Mouse (Mus musculus) layer of hippocampus, postnatal 14 days (tissue): ENCODE data around the gene Vcl. TPM values are rescaled to one million over a fixed set of nuclear protein-coding genes. Genes with fewer than 3 reads are reported as not detected.

ENCODE experiments used
- DNase-seq, 2 experiments: peaks; one replicate each; pipeline ENCODE4 v3.0.0; 2021 to 2022; ENCODE audit warnings: low spot score in 2 of 2, mixed read lengths in 1 of 2
- total RNA-seq, 2 experiments: library from RNA; stranded (reverse); gene quantifications; 2 replicates each; pipeline ENCODE4 v1.2.3; 2021

The Vcl gene
- total RNA-seq, 2 experiments from 2014 or later = 36.6 to 42.6 TPM

GRCm38 (mm10) chr14:20997548-20997947 is 68.3 kb downstream of the Vcl start:
- peak in 1 of 2 experiments; percentile 69 for DNase-seq

- DNase-seq = no peak
Measured at GRCm38 (mm10) chr14:20999617-21000016, 70.4 kb downstream of the Vcl start.

GRCm38 (mm10) chr14:21013800-21014334 is 84.7 kb downstream of the Vcl start:
- no peak for DNase-seq

- DNase-seq = no peak
Measured at GRCm38 (mm10) chr14:21017871-21018270, 88.7 kb downstream of the Vcl start.

GRCm38 (mm10) chr14:21018977-21019376 is 89.8 kb downstream of the Vcl start:
- peak; percentile 29 to 72 for DNase-seq

- peak; percentile 41 to 82 for DNase-seq
Measured at GRCm38 (mm10) chr14:21020435-21020834, 91.2 kb downstream of the Vcl start.

- no peak for DNase-seq
Measured at GRCm38 (mm10) chr14:21027542-21027941, 98.3 kb downstream of the Vcl start.

DNA sequence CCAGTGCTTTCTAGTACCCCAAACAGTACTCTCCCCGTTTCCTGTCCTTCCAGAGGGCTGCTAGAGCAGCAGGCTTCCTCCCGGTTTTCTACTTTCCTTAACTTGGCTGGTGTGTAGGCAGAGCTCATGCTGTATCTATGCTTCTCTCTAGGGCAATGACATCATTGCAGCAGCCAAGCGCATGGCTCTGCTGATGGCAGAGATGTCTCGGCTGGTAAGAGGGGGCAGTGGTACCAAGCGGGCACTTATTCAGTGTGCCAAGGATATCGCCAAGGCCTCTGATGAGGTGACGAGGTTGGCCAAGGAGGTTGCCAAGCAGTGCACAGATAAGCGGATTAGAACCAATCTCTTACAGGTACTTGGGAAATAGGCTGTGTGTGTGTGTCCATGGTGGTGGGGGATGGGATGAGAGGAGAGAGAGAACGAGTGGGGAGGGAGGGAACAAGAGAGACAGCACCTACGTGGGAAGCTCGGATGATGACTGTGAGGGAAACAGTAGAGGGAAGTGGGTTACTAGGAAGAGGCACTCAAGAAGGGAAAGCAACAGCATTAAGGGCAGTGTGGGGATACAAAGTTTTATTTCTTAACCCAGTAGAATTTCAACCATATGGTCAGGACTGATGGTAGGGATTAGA is 99.9 kb downstream of the Vcl start:
- no peak for DNase-seq

DNA sequence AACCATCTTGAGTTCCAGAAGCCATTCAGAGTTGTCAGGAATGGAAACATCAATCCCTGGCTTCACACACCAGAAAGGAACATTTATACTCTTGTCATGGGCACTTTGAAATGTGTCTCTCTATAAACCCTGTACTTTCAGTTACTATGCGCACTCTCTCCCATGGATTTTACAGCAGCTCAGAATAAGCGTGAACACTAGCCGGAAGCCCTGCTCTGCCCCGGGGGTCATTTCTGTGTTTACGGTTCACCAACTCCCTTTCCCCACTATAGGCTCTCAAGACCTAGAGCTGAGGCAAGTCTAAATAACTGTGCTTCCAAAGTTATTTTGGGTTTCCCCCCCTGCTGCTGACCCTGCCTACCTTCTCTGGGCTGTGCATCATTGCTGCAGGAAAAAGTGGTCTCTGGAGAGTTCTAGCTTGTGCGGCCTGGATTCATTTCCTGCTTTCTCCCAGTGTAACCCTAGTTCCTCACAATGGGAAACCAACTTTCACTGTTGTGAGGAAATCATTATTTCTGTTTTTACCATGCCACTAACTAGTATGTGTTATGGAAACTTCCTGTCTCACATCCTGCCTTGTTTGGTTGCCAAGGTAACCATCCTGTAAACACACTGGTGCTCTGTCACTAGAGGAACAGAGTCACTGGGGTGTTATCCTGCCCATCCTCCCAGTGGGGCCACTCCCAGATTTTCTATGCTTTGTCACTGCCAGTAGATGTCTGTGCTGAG is 102.7 kb downstream of the Vcl start:
- peak in 1 of 2 experiments; percentile 55 for DNase-seq

- no peak for DNase-seq
Measured at GRCm38 (mm10) chr14:21034271-21034670, 105.1 kb downstream of the Vcl start.

DNA sequence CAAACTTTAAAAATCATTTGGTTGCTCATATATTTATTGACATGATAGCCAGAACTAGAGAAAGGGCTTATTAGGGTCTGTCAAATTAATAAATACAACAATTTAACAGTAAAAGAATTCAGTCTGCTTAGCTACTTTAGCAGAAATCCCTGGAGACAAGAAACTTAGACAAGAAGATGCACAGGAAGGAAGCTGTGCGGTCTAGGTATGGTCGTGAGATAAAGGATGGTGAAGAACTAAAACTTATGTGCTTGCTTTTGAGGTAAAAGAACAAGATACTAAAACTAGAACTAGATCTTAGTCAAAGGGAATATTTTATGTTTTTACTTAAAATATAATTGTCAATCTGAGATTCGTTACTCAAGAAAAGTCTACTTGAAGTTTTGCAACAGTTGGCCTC is 105.6 kb downstream of the Vcl start:
- no peak for DNase-seq

DNA sequence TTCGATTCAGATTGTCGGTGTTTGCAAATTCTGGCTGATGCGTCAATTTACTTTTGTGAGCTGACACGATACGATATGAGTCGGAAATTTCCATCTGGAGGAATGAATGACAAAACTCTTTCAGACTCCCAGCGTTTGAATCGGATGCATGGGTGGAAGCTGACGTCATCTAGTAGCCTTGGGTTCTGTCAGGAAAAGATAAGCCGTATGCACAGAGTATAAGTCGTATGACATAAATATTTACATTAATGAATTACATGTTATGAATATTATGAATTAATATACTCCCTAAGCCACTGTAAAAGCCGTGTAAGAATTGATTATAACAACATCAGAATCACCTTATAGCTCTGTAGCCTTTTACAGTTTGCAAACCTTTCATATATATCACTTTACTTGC is 109.9 kb downstream of the Vcl start:
- no peak for DNase-seq

- DNase-seq = no peak
Measured at GRCm38 (mm10) chr14:21039623-21040022, 110.4 kb downstream of the Vcl start.

DNA sequence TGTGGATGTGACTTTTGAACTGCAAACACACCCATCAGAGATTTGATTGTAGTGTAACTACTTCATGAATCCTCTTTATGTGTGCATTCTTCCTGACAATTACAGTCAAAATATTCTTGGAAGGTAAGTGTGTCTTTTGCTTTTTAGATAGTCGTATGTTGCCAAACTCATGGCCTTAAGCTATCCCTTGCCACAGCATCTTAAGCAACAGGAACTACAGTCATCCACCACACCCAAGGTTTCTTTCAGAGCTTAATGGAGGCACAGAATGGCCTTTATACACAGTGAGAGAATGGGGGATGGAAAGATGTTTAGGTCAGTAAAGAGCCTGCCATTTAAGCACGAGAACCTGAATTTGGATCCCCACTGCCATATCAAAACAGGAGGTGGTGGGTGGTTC is 118.6 kb downstream of the Vcl start:
- no peak for DNase-seq

DNA sequence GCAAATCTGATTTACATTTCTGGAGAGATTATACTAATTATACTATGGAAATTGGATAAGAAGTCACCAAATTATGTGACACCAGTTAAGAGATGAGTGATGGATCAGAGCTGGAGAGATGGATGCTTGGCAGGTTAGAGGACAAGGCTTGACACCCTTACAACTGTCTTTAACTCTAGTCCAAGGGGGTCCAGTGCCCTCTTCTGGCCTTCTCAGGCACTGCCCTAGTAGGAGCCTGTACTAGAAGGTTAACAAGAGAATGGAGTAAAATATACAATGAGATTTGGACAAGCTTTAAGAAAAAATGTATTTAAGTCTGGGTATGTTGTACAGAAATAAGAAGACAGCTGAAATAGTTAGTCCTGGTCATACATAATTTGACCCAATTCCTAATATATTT is 119.7 kb downstream of the Vcl start:
- peak in 1 of 2 experiments; percentile 42 for DNase-seq

- no peak for DNase-seq
Measured at GRCm38 (mm10) chr14:21050734-21051133, 121.5 kb downstream of the Vcl start.

DNA sequence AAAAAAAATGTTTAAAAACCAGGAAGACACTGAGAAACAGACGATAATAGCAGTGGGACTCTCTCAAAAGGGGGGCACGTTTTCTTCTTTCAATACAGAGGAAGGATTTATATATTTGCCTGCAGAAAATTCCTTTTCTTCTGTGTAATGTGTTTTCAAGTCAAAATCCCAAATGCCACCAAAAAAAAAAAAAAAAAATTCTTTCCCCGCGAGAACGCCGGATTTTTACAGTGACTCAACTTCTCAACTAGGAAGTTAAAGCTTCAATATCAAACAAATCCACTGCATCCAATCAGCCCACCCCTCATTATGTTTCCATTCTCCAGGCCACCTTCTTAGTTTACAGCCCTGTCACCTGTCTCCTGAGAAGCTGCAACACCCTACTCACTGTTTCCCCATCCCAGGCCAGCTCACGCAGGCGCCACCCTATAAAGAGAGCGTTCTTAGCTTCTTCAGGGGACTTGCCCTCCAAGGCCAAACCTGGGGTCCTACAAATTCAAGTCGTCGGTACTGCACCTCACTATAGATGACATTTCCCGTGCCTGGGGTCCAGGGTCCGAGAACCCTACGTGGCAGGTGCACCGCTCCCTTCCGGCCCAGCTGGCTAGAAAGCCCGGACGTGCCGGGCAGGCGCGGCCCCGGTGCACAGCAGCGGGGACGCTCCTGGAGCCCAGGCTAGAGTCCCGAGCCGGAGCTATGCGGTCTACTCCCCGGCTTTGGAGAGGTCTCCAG is 122.3 kb downstream of the Vcl start:
- no peak for DNase-seq

GRCm38 (mm10) chr14:21052112-21052780 is 123.0 kb downstream of the Vcl start, which contains the start of the genes Ap3m1 and Adk:
Ap3m1 (minus strand) TSS chr14:21052508.
Adk (plus strand) TSS chr14:21052574.
- peak; percentile 95 to 97 for DNase-seq

- peak in 1 of 2 experiments; percentile 68 for DNase-seq
Measured at GRCm38 (mm10) chr14:21052781-21053130, 123.6 kb downstream of the Vcl start.

GRCm38 (mm10) chr14:21053151-21053550 is 124.0 kb downstream of the Vcl start:
- DNase-seq = no peak

DNA sequence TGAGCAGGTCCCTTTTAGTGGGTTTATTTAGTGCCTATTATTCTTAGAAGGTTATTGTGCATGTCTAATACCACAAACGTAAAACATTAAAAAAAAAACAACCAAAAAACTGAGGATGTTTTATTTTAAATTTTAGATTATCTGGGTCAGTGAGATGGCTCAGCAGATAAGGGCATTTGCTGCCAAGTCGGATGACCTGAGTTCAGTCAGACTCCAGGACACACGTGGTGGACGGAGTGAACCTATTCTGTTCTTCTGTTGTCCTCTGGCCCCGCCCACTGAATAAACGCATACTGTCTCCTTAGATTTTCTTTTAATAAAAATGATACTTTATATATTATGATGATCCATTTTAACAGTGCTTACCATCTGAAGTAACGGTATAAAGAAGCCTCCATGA is 124.4 kb downstream of the Vcl start:
- DNase-seq = no peak
